Mouse (Mus musculus): ENCODE measurements around the gene Cry2.

GRCm38 (mm10) chr2:92442419-92443001 is 8.7 kb upstream of the Cry2 start:
- TF ChIP-seq CTCF (IDR thresholded peaks at IDR 0.05; ENCODE audit: control insufficient read depth, insufficient read depth, insufficient read length) (no peak), FOSL1 (IDR thresholded peaks at IDR 0.05; ENCODE audit: insufficient read depth, low read length, poor library complexity, severe bottlenecking) (no peak), USF1 (IDR thresholded peaks at IDR 0.05; ENCODE audit: low read depth) (no peak), MYOG (IDR thresholded peaks at IDR 0.05; ENCODE audit: control insufficient read depth, extremely low read depth, insufficient read length) (no peak), MAX (IDR thresholded peaks at IDR 0.05) (no peak), CEBPB (IDR thresholded peaks at IDR 0.05; ENCODE audit: low read depth) (no peak)

Data from C2C12 (cell line).